Mouse (Mus musculus): Measurements from ENCODE around the gene H6pd.

- TF ChIP-seq CTCF (IDR thresholded peaks at IDR 0.05; ENCODE audit: control insufficient read depth, insufficient read depth, insufficient replicate concordance, low read depth, low read length) (no peak), POLR2A (IDR thresholded peaks at IDR 0.05; ENCODE audit: control insufficient read depth, low read depth, low read length) (peak; percentile 43; the same call in 1 of the 2 replicates)
Observed at GRCm38 (mm10) chr4:149975730-149976254, 33.0 kb downstream of the H6pd start.

All from testis, adult 2 months (tissue).